Mouse (Mus musculus) embryonic facial prominence, embryonic 15.5 days (tissue): ENCODE data around the gene Gm20605. TPM values are rescaled to one million over a fixed set of nuclear protein-coding genes. Genes with fewer than 3 reads are reported as not detected.

Experiments
- ATAC-seq: fragments of 200-750 bp; cut with Nextera tagmentation; 2 replicates; pipeline ENCODE4 v1.8.0; 2017; ENCODE audit warnings: low read depth, moderate TSS enrichment; ENCODE audit not compliant: insufficient number of reproducible peaks, low FRiP score, low TSS enrichment
- H3K27ac ChIP-seq: fragments of 300-500 bp; sonication (generic); replicated peaks from 2 replicates; pipeline ENCODE4 v1.5.1; 2015; ENCODE audit warnings: mild to moderate bottlenecking, inconsistent platforms
- H3K27me3 ChIP-seq: fragments of 300-500 bp; sonication (generic); 2 replicates; pipeline ENCODE4 v1.6.1; 2015; ENCODE audit warnings: inconsistent platforms
- H3K36me3 ChIP-seq: fragments of 300-500 bp; sonication (generic); 2 replicates; pipeline ENCODE4 v1.6.1; 2015; ENCODE audit warnings: mild to moderate bottlenecking, inconsistent platforms
- H3K4me1 ChIP-seq: fragments of 300-500 bp; sonication (generic); 2 replicates; pipeline ENCODE4 v1.6.1; 2015; ENCODE audit warnings: inconsistent platforms
- H3K4me2 ChIP-seq: fragments of 300-500 bp; sonication (generic); replicated peaks from 2 replicates; pipeline ENCODE4 v1.6.1; 2015; ENCODE audit warnings: mild to moderate bottlenecking, inconsistent platforms
- H3K4me3 ChIP-seq: fragments of 300-500 bp; sonication (generic); replicated peaks from 2 replicates; pipeline ENCODE4 v1.5.1; 2015; ENCODE audit warnings: mild to moderate bottlenecking, inconsistent platforms
- H3K9ac ChIP-seq: fragments of 300-500 bp; sonication (generic); 2 replicates; pipeline ENCODE4 v1.6.1; 2015; ENCODE audit warnings: inconsistent platforms
- H3K9me3 ChIP-seq: fragments of 300-500 bp; sonication (generic); replicated peaks from 2 replicates; pipeline ENCODE4 v1.6.1; 2016; ENCODE audit warnings: inconsistent platforms
- WGBS: fragments of 180-500 bp; shearing (Covaris S2); methylation state at CpG from one replicate; pipeline ENCODE4 v1.1.7; 2015; 5-methylcytosine and 5-hydroxymethylcytosine counted together
- polyA plus RNA-seq: library from polyadenylated mRNA; unstranded; fragments of >200 nt; fragmentation: Nextera tagmentation; extraction: Ambion mirVana; gene quantifications from 2 replicates; pipeline ENCODE4 v1.2.1, GENCODE M21; 2015

Gm20605 gene
- polyA plus RNA-seq: 12.7 and 13.1 TPM in 2 replicates

GRCm38 (mm10) chr5:137628498-137629305, at the start of gene Gm20605, which contains the start of the genes Fbxo24 and Lrch4:
TSS of gene Gm20605 (plus strand) at chr5:137629175.
TSS of gene Fbxo24 (minus strand) at chr5:137629002.
TSS of gene Lrch4 (plus strand) at chr5:137629121.
- under 1% methylated on average over 45 of the region's 46 CpGs for WGBS
- Histone ChIP-seq H3K4me1 (peaks cover 47% of the 10 kb centered on the region), H3K4me3 (peak within 1 kb of the TSS; percentile 99), H3K4me2 (peak within 1 kb of the TSS; percentile 91), H3K27me3 (no peaks in the 10 kb centered on the region), H3K36me3 (peaks cover 11% of the 10 kb centered on the region), H3K27ac (peak within 1 kb of the TSS; percentile 92), H3K9ac (peak within 1 kb of the TSS; percentile 87), H3K9me3 (no peaks in the 10 kb centered on the region)
- peak; percentile 98 for ATAC-seq

- H3K36me3 ChIP-seq: no peaks in the 10 kb centered on the region
- no peak for ATAC-seq
- peaks cover 21% of the 10 kb centered on the region for H3K4me1 ChIP-seq
- no peak overlapping the region for H3K4me2 ChIP-seq
- no peak overlapping the region for H3K4me3 ChIP-seq
- H3K9ac ChIP-seq: no peak overlapping the region
- WGBS: 74% methylated on average over 6 of the region's 6 CpGs
- H3K27ac ChIP-seq: no peak overlapping the region
- no peaks in the 10 kb centered on the region; the same call in 1 of the 2 replicates for H3K27me3 ChIP-seq
- H3K9me3 ChIP-seq: no peaks in the 10 kb centered on the region
These were observed 48.7 kb upstream of the Gm20605 start for GRCm38 (mm10) chr5:137580246-137580645.

GRCm38 (mm10) chr5:137582702-137583101, 46.3 kb upstream of the Gm20605 start:
- H3K36me3 ChIP-seq: no peaks in the 10 kb centered on the region
- ATAC-seq: no peak
- no peak overlapping the region for H3K9ac ChIP-seq
- no peaks in the 10 kb centered on the region for H3K9me3 ChIP-seq
- H3K27ac ChIP-seq: no peak overlapping the region
- peak overlapping the region; percentile 40 for H3K4me3 ChIP-seq
- H3K4me2 ChIP-seq: peak overlapping the region; percentile 57; the same call in 1 of the 2 replicates
- no peaks in the 10 kb centered on the region; the same call in 1 of the 2 replicates for H3K27me3 ChIP-seq
- WGBS: 28% methylated on average over 8 of the region's 8 CpGs
- H3K4me1 ChIP-seq: peaks cover 21% of the 10 kb centered on the region

DNA sequence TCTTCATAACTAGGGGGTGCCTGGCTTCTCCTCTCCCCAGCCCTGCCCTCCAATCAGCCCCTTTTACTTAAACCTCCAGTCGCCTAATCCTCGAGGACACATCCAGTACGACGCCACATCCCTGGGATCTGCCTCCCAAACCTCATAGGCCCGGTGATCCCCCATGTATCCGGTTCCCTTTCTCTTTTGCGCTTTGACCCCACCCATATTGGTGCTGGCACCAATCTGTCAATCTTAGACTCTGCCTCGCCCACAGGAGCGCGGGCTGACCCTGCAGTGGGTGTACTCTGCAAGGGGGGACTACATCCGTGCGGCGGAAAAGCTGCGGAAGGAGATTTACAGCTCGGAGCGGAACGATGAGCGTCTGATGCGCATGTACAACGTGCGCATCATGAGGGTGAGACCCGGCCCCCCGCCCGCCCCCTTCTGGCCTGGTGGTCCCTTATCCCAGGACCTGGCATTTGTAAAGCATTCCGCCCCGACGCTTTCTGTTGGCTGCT, 45.3 kb upstream of the Gm20605 start:
- Histone ChIP-seq H3K4me2 (peak overlapping the region; percentile 57), H3K9me3 (no peaks in the 10 kb centered on the region), H3K27ac (peak overlapping the region; percentile 76), H3K4me1 (peaks cover 21% of the 10 kb centered on the region), H3K36me3 (no peaks in the 10 kb centered on the region), H3K27me3 (no peaks in the 10 kb centered on the region; the same call in 1 of the 2 replicates), H3K9ac (peak overlapping the region; percentile 10; the same call in 1 of the 2 replicates), H3K4me3 (peak overlapping the region; percentile 40)
- WGBS: 10% methylated on average over 27 of the region's 27 CpGs
- peak; percentile 77 for ATAC-seq

GRCm38 (mm10) chr5:137584976-137585375, 44.0 kb upstream of the Gm20605 start:
- no peak overlapping the region for H3K9ac ChIP-seq
- H3K4me2 ChIP-seq: no peak overlapping the region
- H3K4me3 ChIP-seq: no peak overlapping the region
- WGBS: 28% methylated on average over 8 of the region's 8 CpGs
- no peaks in the 10 kb centered on the region; the same call in 1 of the 2 replicates for H3K27me3 ChIP-seq
- H3K27ac ChIP-seq: no peak overlapping the region
- no peaks in the 10 kb centered on the region for H3K36me3 ChIP-seq
- no peaks in the 10 kb centered on the region for H3K9me3 ChIP-seq
- peaks cover 21% of the 10 kb centered on the region for H3K4me1 ChIP-seq
- ATAC-seq: no peak

- H3K9ac ChIP-seq: no peak overlapping the region
- H3K27me3 ChIP-seq: no peaks in the 10 kb centered on the region
- no peak overlapping the region for H3K4me3 ChIP-seq
- no peak overlapping the region for H3K27ac ChIP-seq
- no peaks in the 10 kb centered on the region for H3K9me3 ChIP-seq
- ATAC-seq: no peak
- WGBS: 75% methylated on average over 5 of the region's 5 CpGs
- no peaks in the 10 kb centered on the region for H3K36me3 ChIP-seq
- H3K4me1 ChIP-seq: no peaks in the 10 kb centered on the region
- no peak overlapping the region for H3K4me2 ChIP-seq
These were observed 38.5 kb upstream of the Gm20605 start for GRCm38 (mm10) chr5:137590507-137590906.

DNA sequence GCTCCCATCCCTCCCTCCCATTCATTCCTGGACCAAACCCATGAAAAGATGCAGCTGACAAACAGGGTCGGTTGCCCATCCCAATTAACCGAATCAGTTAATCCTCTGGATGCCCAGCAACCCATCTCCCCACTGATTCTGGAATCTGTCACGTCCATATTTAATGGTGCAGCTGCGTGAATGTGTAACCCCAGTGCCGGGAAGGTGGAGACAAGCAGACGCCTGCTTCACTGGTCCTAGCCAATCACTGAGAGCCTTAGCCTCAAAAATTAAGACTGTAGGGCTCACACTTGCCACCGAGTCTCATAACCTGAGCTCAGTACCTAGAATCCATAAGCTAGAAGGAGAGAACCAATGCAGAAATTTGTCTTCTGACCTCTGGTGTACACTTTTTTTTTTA, 33.1 kb upstream of the Gm20605 start:
- peaks cover 11% of the 10 kb centered on the region for H3K4me1 ChIP-seq
- no peak overlapping the region for H3K27ac ChIP-seq
- no peaks in the 10 kb centered on the region for H3K9me3 ChIP-seq
- ATAC-seq: no peak
- H3K4me3 ChIP-seq: no peak overlapping the region
- H3K9ac ChIP-seq: no peak overlapping the region
- H3K27me3 ChIP-seq: no peaks in the 10 kb centered on the region
- 82% methylated on average over 7 of the region's 7 CpGs for WGBS
- peaks cover 8% of the 10 kb centered on the region; the same call in 1 of the 2 replicates for H3K36me3 ChIP-seq
- no peak overlapping the region for H3K4me2 ChIP-seq

- 32% methylated on average over 30 of the region's 30 CpGs for WGBS
- Histone ChIP-seq H3K27ac (0 out of 2 replicates have a peak overlapping the region, but pooled peaks have one; percentile 34), H3K36me3 (peaks cover 8% of the 10 kb centered on the region; the same call in 1 of the 2 replicates), H3K4me1 (peaks cover 11% of the 10 kb centered on the region), H3K27me3 (no peaks in the 10 kb centered on the region), H3K4me3 (0 out of 2 replicates have a peak overlapping the region, but pooled peaks have one; percentile 7), H3K4me2 (peak overlapping the region; percentile 24; the same call in 1 of the 2 replicates), H3K9me3 (no peaks in the 10 kb centered on the region), H3K9ac (no peak overlapping the region)
- ATAC-seq: no peak
These were observed 32.2 kb upstream of the Gm20605 start for GRCm38 (mm10) chr5:137596601-137597261.

DNA sequence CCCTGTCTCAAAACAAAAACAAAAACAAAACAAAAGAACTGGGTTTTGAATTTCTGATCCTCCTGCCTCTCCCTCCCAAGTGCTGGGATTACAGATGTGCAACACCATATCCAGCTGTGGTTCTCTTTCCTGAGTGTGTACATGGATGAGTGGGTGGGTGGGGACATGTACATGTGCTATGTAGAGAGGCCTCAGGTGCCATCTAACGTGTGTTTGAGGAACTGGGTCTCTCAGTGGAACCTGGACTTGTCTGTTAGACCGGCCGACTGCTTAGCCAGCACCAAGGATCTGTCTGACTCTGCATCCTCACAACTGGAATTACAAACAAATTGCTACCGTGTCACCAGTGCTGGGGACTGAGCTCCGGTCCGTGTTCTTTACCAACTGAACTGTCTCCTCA, 31.4 kb upstream of the Gm20605 start:
- H3K36me3 ChIP-seq: peaks cover 8% of the 10 kb centered on the region; the same call in 1 of the 2 replicates
- H3K27me3 ChIP-seq: no peaks in the 10 kb centered on the region
- 91% methylated on average over 6 of the region's 6 CpGs for WGBS
- no peak for ATAC-seq
- no peaks in the 10 kb centered on the region for H3K9me3 ChIP-seq
- H3K27ac ChIP-seq: no peak overlapping the region
- H3K4me3 ChIP-seq: no peak overlapping the region
- H3K4me2 ChIP-seq: no peak overlapping the region
- peaks cover 15% of the 10 kb centered on the region for H3K4me1 ChIP-seq
- H3K9ac ChIP-seq: no peak overlapping the region

DNA sequence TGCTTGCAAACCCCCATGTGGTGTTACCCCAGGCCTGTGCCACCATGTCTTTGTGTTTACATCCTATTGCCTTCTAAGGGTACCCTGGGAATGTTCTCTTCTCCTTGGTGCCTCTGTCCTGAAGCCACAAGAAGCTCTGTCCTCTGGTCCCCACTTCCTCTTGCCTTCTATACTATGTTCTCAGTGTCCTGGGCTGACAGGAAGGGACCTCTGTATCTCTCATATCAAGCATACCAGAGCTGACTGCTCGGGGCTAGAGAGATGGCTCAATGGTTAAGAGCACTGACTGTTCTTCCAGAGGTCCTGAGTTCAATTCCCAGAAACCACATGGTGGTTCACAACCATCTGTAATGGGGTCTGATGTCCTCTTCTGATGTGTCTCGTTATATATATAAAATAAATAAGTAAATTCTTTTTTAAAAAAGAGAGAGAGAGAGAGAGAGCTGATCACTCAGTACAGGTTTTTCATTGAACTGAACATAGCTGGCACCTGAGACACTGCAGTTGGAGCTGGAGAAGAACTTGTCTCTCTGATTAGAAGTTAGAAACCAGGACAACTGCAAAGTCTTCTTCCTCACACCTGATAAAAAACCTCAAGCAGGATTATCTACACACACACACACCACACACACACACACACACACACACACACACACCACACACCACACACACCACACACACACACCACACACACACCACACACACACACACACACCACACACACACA, 30.7 kb upstream of the Gm20605 start:
- Histone ChIP-seq H3K4me1 (peaks cover 20% of the 10 kb centered on the region), H3K9me3 (no peaks in the 10 kb centered on the region), H3K27me3 (no peaks in the 10 kb centered on the region), H3K4me3 (no peak overlapping the region), H3K27ac (no peak overlapping the region), H3K36me3 (peaks cover 8% of the 10 kb centered on the region; the same call in 1 of the 2 replicates), H3K9ac (no peak overlapping the region), H3K4me2 (no peak overlapping the region)
- WGBS: 78% methylated on average over 2 of the region's 2 CpGs
- ATAC-seq: no peak
